Mouse (Mus musculus) brain, embryonic 18.5 days (tissue): ENCODE results near the gene Tmem178.
A peak's percentile ranks its signal among the peaks of the same experiment; 100 is the strongest.

ENCODE experiments used
- DNase-seq: peaks from one replicate; pipeline ENCODE4 v3.0.0-alpha.2; 2012; ENCODE audit warnings: low read depth, low spot score

The Tmem178 gene

DNA sequence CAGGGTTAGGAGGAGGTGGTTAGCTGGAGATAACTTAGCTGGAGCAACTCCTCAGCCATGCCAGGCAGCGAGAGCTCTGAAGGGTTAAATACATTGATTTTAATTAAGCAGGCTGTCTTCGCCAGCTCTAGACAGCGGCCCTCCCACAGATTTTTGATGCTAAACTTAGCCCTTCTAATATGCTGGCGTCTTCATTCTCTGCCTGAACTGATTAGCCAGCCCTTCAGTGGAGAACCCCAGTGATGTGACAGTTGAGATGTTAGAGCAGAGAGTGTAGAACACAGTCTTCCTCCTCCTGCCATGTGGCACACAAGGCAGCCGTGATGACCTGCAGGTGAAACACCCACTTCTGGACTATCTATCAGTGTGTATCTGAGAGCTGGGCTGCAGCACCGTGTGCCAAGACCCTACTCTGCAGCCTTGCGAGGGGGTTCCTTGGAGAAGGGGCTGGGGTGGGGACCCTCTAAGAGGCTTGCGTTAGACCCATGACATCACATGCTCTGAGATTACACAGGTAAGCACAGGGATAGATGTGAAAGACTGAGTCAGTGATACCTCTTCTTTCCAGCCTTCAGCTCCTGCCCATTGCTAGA, 47.2 kb downstream of the Tmem178 start:
- DNase-seq = no peak

DNA sequence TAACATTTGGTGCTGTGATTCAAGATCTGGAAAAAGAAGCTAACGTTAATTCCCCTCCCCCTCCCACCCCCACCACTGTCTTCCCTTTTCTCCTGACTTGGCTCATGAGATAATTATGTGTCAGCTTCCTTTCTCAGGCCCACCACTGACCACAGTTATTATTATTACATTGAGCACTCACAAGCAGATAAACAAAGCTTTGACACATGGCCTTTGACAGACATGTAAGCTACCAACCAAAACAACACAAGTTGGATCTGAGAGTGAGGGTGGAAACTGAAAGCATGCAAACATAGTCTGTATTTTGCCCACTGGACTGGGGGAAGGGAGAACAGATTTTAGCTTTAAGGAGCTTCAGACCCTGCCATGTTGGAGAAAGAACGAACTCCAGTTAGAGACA, 52.8 kb downstream of the Tmem178 start:
- DNase-seq = no peak

DNA sequence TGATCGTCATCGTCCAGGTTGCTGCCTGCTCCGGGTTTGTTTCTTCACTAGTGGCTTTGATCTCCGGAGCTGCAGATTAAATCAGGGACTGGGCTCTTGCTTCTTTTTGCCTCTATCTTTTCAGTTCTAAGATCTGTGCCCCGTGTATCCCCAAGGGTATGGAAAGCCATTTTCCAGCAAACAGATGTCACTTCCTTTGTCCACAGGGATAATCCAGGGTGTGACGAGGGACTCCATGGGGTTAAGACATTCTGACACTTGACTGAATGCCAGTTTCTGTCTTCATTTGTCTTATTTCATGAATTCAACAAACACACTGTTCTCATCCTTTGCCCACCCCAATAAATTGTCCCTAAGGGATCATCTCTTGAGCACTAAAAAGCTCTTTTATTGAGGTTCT, 54.5 kb downstream of the Tmem178 start:
- no peak for DNase-seq

DNA sequence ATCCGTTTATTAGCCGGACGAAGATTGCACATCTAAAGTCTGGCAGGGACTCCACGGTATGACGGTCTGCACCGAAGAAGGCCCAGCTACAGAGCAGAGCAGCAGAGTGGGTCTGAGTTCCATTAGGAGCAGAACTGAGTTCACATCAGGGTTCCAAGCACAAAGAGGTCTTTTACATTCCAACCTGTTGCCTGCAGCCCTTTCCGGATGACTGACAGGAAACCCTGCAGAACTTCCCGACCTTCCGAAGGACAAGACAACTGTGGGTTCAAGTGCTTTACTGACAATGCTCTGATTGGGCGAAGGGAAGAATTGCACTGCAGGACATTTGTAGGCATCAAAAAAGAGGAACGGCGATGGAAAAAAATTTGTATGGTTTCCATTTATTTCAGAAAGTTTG, 56.6 kb downstream of the Tmem178 start:
- DNase-seq = no peak

DNA sequence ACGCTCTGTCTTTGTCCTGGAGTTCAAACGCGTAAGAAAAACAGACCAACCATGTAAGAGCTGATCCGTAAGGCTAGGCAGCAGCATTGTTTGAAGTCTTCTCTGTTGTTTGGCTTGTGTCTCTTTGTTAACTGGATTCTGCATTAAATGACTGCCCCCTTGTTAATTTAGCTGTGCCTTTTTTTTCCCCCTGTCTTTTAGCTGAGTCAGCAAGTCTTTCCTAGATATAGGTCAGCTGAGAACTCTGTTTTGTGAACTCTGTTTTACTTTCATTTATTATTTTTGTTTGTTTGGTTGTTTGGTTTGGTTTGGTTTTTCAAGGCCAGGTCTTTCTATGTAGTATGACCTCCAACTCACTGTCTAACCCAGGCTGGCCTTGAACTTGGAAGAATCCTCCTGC, 57.2 kb downstream of the Tmem178 start:
- DNase-seq = no peak

DNA sequence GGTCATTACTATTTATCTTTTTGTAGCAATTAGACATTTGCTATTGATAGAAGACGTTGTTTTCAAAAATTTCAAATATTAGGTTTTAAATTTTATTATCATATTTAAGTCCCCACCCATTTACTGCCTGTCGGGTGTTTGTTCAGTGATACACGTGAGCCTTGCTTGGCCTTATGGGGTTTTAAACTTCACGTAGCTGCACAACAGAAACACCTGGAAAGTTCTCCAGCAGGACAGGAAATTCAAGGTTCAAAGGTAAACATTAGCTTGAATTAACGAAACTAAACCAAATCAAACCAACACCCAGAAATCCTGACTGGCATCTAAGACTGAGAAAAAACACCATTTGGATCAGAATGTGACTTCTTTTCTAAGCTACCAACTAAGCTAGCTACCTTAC, 57.7 kb downstream of the Tmem178 start:
- no peak for DNase-seq

DNA sequence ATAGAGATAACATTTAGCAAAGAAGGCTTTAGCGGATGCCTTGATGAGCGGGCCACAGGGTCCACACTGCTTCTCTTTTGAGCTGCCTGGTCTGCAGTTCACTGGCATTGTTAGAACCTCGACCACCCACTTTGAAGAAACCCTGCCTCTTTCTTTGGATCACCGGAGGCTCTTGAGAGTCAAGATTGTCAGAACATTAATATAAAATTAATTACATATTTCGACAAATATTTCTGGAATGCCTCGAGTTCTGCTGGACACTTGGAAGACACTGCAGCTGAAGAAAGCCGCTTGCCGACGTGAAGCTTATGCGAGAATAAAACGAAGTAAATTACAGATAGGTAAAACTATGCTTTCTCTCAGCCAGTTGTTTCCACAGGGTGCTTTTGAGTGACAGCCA, 60.0 kb downstream of the Tmem178 start:
- no peak for DNase-seq

DNA sequence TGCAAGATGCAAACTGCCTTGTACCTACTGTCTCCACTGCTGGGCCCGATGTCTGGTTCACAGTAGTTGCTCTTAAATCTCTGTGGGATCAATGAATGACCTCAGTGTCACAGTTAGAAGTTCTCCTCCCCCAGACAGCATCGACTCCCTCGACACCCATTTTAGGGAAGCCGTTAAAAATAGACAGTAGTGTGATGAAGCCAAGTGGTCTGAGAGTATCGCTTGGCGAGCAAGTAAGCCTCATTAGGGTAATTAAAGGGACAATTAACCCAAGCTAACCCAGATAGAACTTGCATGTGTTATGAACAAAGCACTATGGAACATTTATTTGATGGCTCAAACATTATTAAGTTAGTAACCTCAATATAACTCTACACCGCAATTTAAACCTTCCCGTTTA, 60.9 kb downstream of the Tmem178 start:
- no peak for DNase-seq

DNA sequence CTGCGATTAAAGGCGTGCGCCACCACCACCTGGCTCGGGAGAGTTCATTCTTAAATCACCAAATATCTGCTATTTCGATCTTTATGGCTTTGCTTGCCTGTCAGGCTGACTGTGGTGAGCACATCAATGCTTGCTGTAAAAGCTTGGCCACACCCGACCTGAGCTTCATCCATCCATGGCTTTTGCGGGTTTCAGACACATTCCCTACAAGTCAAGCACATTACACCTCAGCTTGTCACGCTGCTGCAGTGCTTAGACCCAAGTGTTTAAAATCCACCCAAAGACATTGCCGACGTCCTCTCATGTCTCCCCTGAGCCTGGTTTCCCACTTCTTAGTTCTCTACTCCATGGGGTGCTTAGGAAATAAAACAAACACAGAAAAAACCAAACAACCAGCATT, 64.7 kb downstream of the Tmem178 start:
- DNase-seq = no peak

DNA sequence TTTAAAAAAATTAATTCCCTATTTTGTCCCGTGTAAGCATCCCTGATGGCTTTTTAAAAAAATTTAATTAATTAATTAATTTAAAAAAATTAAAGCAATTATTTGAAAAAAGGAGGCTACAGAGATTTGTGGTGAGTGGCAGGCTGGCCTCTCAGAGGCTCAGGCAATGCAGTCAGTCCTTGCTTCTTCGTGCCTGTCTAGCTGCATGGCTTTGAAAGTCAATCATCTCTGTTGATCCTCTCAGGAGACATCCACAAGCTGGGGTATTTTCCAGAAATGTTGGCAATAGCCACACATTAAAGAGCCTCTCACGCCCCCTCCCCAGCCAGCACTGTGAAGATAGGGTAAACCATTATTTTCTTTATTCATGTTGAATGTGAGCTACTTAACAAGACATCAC, 65.8 kb downstream of the Tmem178 start:
- DNase-seq = no peak

DNA sequence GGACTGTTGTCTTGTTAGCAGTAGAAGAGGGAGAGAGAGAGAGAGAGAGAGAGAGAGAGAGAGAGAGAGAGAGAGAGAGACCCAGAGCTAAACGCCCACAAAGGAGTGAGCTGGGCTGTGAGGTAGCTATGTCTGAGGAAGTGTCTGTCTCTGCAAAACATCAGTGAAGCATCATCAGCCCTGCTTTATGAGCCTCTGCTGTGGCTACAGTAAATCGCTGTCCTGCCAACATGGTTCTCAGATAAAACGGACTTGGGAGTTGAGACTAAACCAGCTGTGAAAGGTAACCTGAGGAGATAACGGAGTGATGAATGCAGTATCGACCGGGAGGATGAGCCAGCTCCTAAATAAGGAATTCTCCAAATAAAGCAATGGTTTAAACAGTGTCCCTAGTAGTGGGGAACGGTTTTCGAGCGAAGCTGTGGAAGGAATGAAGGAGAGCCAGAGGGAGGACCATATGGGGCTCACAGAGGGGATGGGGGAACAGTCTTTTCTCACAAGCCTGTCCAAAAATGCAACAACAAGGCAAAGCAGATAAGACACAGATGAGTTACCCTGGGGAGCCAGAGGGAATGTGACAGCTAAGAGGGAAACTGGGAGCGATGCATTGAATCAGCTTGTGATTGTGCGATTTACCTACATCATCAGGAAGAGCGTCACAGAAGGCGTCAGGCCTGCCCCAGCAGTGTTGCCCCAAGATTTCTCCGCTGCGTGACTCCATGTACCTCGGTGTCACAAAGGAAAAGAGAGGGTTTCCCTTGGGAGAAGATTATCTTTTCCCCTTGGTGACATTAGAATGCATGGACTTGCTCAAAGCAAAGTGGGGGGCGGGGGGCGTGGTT, 66.6 kb downstream of the Tmem178 start:
- DNase-seq = peak; percentile 51

DNA sequence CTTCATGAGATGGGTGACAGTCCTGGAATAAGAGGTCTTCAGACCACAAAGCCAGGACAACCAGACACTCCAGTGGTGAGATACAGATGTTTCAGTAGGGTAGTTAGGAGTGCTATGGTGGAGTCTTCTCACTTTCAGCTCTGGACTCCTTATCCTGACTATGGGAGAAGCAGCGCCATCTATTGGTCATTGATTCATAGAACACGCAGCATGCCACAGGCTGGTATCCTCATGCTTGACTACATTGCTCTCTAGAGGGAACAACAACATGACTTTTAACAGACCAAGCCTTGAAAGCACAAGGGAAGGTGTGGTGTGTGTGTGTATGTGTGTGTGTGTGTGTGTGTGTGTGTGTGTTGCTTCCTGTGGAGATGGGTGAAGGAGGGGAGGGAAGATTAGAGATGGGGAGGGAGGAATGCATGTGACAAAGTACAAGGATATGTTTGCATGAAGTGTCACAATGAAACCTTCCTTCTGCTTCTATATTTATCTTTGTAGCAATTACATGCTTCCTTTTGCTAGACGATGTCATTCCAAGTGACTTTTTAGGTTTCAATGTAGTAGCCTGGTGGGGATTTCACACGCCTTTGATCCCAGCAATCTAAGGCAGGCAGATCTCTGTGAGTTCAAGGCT, 71.5 kb downstream of the Tmem178 start:
- DNase-seq = no peak

DNA sequence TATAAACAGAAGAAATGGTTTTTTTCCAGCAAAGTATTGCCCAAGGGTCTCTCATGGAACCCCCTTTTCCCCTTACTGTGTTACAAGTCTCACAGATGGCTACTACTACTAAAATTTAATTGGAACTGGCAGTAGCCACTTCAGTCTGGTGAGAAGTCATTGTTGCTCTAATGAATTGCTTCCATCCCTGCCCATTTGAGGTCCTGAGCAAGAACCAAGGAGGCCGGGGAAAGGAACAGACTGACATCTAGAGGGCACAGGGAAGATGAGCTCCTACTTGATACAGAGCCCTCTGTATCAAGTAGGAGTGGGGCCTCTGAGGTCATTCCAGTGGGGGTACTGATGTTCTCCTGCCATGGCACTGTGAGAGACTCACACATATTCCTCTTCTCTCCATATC, 72.7 kb downstream of the Tmem178 start:
- DNase-seq = no peak

DNA sequence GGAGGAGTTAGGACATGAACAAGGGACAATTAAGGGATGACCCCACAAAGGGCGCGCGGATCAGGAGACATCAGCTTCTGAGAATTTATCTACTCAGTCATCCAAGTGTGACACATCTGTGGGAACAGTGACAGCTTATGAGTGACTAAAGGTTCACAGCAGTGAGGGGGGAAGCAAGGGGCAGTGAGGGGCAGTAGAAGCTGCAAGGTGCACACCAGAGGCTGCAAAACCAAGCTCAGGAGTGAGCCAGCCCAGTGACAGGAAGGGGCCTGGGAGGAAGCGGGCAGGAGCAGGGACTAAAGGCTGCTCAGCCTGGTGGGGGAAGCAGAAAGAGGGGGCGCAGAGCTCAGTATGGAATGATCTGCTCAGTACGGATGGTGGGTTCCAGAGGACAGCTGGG, 82.9 kb downstream of the Tmem178 start:
- DNase-seq = no peak

DNA sequence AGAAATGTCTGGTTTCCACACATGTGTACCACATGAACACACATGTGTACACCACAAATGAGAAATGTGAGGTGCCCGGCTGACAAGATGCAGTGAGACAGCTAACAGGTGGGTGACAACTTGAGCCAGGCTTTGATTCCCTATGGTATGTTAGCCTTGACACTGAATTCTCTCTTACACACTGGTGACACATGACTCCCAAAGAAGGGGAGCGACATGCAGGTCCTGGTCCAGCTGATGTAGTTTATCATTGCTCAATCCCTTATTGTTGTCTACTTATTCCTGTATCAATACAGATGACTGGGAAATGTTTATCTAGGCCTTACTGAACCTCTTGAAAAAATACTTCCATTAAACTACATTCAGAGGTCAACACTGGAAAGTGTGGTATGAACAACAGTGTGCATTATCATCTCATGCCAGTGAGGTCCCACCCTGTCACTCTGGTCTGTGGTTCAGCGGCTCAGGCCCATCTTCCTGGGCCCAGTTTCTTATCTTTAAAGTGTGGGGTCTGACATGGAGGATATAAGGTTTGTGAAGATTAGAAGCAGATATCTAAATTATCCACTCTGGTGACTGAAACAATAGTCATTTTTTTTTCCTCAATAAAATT, 87.5 kb downstream of the Tmem178 start:
- DNase-seq = no peak

DNA sequence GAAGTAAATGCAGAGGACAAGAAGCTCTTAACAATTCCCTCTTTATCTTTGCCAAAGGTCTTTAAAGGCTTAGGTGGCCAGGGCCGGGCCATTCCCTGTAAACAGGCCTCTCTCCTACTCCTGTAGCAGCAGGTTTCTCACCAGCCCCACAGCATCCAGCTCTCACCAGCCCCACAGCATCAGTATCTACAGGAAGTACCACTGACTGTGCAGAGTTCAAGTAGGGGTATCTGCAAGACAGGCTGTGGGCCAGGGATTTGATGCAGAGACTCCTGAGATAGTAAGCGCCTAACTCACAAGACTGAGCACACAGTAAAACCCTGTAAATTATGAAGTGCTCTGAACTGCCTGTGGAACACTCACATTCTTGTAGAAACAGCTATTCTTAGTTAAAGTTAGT, 88.5 kb downstream of the Tmem178 start:
- DNase-seq = no peak

DNA sequence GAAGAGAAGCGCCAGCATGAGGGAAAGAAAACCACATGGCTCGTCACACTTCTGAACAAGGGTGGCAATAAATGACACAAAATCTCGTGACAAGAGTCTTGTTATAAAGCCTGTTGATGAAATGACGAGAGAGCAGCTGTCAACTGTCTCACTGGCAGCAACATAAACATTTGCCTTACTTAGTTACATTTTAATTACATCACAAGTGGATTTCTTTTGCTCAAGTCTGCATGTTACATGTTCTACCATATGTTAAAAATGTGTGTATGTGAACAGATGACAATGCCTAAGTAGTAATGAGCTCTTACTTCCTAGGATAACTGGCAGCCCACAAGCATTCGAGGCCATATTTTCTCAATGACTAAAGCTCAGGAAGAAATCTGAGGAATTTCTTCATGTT, 90.9 kb downstream of the Tmem178 start:
- no peak for DNase-seq

DNA sequence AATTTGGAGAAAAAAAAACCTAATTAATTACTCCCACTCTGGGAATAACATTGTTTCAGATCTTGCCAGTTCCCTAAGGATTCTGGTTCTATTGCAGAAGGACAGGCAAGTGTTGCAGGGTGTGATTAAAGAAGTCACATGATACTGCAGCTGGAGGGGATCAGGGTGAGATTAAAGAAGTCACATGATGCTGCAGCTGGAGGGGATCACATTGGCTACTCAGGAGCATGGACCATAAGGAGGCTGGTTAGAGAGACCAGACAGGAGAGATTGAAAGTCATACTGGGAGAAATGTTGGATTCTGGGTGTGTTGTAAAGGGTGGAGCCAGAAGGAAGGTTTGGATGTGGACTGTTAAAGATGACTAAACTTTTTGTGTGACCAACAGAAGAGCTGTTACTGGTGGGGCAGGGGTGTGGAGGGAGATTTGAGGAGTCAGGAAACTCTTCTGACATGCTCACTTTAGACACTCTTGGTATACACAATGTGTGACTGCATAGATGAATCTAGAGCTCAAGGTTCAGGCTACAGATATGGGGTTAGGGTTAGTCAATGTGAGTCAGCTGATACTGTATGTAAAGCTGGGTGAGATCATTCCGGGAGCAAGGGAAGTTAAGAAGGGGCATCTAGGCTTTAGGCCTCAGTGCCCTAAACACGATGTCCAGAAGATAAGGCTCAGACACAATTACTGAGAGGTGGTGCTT, 94.4 kb downstream of the Tmem178 start:
- no peak for DNase-seq

DNA sequence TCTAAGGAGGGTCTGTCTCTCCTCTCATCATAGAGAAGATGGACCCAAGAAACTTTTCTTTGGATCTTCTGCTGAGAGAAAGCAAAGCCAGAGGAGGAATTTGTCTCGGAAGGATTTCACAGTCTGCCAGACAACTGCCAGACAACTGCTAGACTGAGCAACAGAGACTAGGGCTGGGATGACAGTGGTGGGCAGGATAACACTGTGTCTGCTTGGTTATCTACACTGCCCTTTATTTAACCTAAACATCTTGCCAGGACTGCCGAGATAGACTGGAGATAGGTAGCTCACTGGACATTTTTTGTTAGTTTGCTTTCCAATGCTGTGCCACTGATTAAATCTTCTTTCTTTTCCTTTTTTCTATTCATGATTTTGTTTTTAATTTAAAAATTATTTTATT, 97.2 kb downstream of the Tmem178 start:
- DNase-seq = no peak

DNA sequence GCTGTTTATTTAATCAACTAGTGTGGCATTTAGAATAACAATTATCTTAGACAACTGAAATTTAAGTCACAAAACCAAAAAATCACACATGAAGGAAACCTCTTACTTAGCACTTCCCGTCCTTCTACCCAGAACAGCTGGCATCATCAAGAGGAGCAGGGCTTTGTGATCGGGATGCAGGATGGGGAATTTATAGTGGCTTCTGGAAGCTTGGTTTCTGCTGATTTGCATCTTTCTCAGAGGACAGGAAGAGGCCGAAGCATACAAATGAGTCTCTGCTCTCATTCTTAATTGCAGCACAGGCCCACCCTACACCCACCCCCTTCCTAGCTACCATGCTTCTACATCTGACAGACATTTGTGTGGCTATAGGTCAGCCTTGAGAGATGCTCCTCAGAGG, 99.9 kb downstream of the Tmem178 start:
- DNase-seq = no peak

DNA sequence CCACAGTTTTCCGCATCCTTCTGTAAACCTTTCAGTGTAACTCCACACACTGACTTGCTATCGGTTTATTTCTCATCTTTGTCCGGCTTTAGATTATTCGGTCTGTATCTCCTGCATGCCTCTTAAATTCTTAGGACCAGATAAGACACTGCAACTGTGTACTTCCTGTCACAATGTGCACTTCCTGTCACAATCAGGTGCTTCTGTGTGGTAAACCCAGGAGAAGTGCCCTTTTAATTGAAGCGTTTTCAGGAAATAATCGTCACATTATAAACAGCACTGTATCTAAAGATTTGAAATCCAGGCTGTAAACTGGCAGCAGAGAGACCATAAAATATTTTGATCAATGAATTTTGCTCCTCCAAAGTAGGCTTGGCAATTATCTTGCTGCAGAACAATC, 100.7 kb downstream of the Tmem178 start:
- no peak for DNase-seq

DNA sequence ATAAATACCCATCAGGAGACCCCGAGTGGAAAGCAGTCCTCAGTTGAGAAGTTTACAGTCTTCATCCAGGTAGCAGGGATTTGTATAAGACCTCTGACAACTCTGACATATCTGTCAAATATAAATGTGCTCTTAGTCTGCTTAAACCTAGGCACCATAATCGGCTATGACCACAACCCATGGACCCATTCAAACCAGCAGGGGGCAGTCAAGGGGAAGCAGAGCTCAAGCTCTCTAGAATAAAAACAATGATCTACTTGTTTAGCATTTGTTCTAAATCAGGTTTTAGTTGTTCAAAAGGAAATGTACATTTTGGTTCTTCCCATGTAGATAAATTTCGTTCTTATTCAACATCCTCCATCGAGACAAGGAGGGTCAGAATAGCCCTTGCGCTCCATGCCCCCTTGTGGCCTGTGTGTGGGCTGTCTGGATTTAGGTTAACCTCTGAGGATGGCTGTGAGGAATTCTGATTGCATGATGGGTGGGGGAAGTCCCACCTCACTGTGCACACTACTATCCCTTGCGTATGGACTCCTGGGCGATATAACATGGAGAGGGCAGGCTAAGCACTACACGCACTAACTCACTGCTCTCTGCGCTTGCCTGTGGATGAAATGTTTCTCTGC, 101.2 kb downstream of the Tmem178 start:
- no peak for DNase-seq
